Mouse (Mus musculus) left cerebral cortex, adult 2 months (tissue): Measurements from ENCODE around the gene Scgb1b24. TPM values are rescaled to one million over a fixed set of nuclear protein-coding genes. Genes with fewer than 3 reads are reported as not detected.

Experiments
- DNase-seq, 2 experiments: peaks; one replicate each; pipeline ENCODE4 v3.0.0; 2021 to 2022; ENCODE audit warnings: low spot score in 2 of 2, mixed read lengths in 1 of 2; ENCODE audit errors: extremely low spot score in 1 of 2
- H3K27ac ChIP-seq: fragments of 200-600 bp; 2 replicates; pipeline ENCODE4 v1.8.1; 2022
- H3K4me3 ChIP-seq: fragments of 200-600 bp; 2 replicates; pipeline ENCODE4 v1.8.1; 2022
- CTCF ChIP-seq: fragments of 200-600 bp; IDR thresholded peaks from 2 replicates; pipeline ENCODE4 v1.8.1; 2022; ENCODE audit warnings: antibody characterized with exemption, mild to moderate bottlenecking, moderate library complexity
- intact Hi-C: fragments of 180-260 bp; cut with DNase I; formaldehyde crosslinking; loops from one replicate; pipeline ENCODE4 v1.15.1; 2025
- long read RNA-seq, 2 experiments: library from polyadenylated mRNA; stranded (forward); transcript quantifications; one replicate each; pipeline ENCODE4 v2.0.0; 2021; ENCODE audit warnings: borderline mapping rate in 2 of 2
- total RNA-seq, 2 experiments: library from RNA; stranded (reverse); gene quantifications; 2 replicates each; pipeline ENCODE4 v1.2.3; 2021

The Scgb1b24 gene
- total RNA-seq: not detected
- long read RNA-seq, experiment 1: 0 reads
- long read RNA-seq, experiment 2: 0 reads

DNA sequence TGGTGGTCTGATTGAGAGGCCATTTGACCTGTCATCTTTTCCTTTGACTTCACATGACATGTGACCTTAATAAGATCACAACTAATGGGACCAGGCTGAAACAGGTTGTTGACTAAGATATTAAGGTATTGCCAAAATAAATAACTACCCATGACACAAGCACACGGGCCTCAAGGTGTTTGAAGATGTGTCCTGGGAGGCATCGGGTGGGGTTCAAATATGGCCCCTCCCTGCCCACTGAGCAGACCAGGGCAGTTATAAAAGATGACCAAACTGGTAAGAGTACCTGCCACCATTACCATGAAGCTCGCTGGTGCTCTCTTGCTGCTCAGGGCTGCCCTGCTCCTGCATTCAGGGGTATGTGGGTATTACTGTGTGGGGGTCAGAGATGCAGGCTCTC lies at the start of gene Scgb1b24:
Scgb1b24 (plus strand) TSS at position 301 of the 400 bp plus-strand sequence.
- Histone ChIP-seq H3K27ac (no peak within 1 kb of the TSS), H3K4me3 (no peak within 1 kb of the TSS)
- intact Hi-C loops: no loop called here
- no peak for DNase-seq
- no peak for TF ChIP-seq CTCF

DNA sequence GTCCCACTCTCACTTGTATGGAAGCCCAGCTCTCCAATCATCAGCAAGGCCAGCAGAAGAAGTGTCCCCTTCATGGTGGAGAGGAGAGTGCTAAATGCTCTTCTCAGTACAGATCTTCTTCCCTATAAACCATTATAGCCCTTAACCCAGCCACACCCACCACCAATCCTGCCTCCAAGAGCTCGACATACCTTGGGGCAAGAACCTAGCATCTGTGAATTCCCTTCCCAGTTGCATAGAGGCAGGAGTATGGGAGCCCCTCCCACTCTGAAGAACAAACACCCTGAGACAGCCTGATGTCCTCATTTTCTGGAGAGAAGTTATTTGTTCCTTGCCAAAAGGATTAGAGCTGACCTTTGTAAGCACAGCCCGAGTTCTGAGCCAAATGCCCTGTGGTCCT lies 4.4 kb upstream of the Scgb1b24 start, which contains the start of gene Scgb2b24:
Scgb2b24 (minus strand) TSS at position 101 of the 400 bp plus-strand sequence.
- TF ChIP-seq CTCF: no peak
- Histone ChIP-seq H3K4me3 (no peak within 1 kb of the TSS), H3K27ac (no peak within 1 kb of the TSS)
- intact Hi-C loops: no loop called here
- no peak for DNase-seq

Other genes starting within 250 kb of the Scgb1b24 start
- gene Scgb2b21, start 223.3 kb upstream of the Scgb1b24 start, total RNA-seq: not detected
- gene Scgb2b24, start 4.5 kb upstream of the Scgb1b24 start, total RNA-seq: not detected
- not detected for gene Scgb2b26, start 201.2 kb downstream of the Scgb1b24 start, total RNA-seq